Mouse (Mus musculus) lung, postnatal 0 days (tissue): ENCODE data around the gene Zbtb17.

Source experiments
- CTCF ChIP-seq: IDR thresholded peaks from 2 replicates; pipeline ENCODE4 v1.5.1; 2016; ENCODE audit warnings: antibody characterized with exemption, mild to moderate bottlenecking
- EP300 ChIP-seq: IDR thresholded peaks from 2 replicates; pipeline ENCODE4 v1.6.1; 2016; ENCODE audit warnings: antibody characterized with exemption, mild to moderate bottlenecking, control low read depth

DNA sequence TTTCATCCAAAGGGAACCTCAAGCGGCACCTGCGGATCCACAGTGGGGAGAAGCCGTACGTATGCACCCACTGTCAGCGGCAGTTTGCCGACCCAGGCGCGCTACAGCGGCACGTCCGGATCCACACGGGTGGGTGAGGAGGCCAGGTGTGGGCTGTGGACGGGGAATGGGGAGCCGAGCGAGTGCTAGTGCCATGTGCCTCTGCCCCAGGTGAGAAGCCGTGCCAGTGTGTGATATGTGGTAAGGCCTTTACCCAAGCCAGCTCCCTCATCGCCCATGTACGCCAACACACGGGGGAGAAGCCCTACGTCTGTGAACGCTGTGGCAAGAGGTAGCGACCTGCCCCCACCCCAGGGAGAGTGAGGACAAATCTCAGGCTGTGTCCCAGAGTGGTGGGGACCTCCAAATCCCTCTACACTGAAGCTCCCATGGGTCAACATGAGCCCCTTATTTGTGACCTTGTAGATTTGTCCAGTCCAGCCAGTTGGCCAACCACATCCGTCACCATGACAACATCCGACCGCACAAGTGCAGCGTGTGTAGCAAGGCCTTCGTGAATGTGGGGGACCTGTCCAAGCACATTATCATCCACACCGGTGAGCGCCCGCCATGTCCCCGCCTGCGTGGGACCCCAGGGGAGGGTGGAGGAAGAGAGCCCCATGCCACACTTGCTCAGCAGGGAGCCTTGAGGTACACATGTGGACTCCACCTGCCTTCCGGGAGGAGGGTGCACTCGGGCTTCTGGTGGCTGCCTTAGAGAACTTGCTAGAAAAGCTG lies 21.2 kb downstream of the Zbtb17 start:
- TF ChIP-seq CTCF: no peak
- TF ChIP-seq EP300: no peak
